Mouse (Mus musculus) neural tube, embryonic 10.5 days (tissue): ENCODE data around the gene Kctd2.
"Not testable (repeated sequence)": the region's sequence is repeated elsewhere in the genome, so short reads cannot be mapped to it uniquely, and the experiment has no call there.

Experiments
- DNase-seq: peaks from one replicate; pipeline ENCODE4 v3.0.0-alpha.2; 2017; ENCODE audit warnings: low spot score; ENCODE audit errors: extremely low spot score

Kctd2 gene

GRCm38 (mm10) chr11:115473626-115474275, 53.8 kb downstream of the Kctd2 start:
- DNase-seq: peak; percentile 97

- peak; percentile 91 for DNase-seq
Measured at GRCm38 (mm10) chr11:115475025-115475757, 55.3 kb downstream of the Kctd2 start, which contains the start of gene Armc7. Gene Armc7 (plus strand): TSS chr11:115475667.

- no peak for DNase-seq
Measured at GRCm38 (mm10) chr11:115475758-115476237, 55.9 kb downstream of the Kctd2 start.

GRCm38 (mm10) chr11:115476630-115477029, 56.7 kb downstream of the Kctd2 start:
- not testable (repeated sequence) for DNase-seq

GRCm38 (mm10) chr11:115477388-115477787, 57.5 kb downstream of the Kctd2 start:
- not testable (repeated sequence) for DNase-seq

GRCm38 (mm10) chr11:115478296-115478938, 58.5 kb downstream of the Kctd2 start:
- no peak for DNase-seq
